Mouse (Mus musculus) CH12.LX (cell line): ENCODE data around the gene Mgll.

Experiments used
- CTCF ChIP-seq, 2 experiments: IDR thresholded peaks in 1 of 2; conservative IDR thresholded peaks in 1 of 2; 2 replicates each; pipeline ENCODE4 v1.5.1; 2011 to 2012; ENCODE audit warnings: low read depth in 2 of 2, low read length in 2 of 2, improper control_type of control experiment in 1 of 2, inconsistent platforms in 1 of 2, mild to moderate bottlenecking in 1 of 2, moderate library complexity in 1 of 2
- EP300 ChIP-seq: IDR thresholded peaks from 2 replicates; pipeline ENCODE4 v1.6.1; 2011; ENCODE audit warnings: low read length, improper control_type of control experiment

- no peak for TF ChIP-seq EP300
- TF ChIP-seq CTCF (conservative IDR thresholded peaks at IDR 0.05 in 1 of 2, IDR thresholded peaks at IDR 0.05 in 1 of 2; ENCODE audit: low read depth in 2 of 2, low read length in 2 of 2), result no peak
Observed at GRCm38 (mm10) chr6:88871546-88871945, 147.3 kb downstream of the Mgll start.
